In genomic region chr5:32767004-32767403, GRCm38 (mm10) we compare ENCODE assay signal across 23 mouse cellular contexts. TPM values are rescaled to one million over a fixed set of nuclear protein-coding genes. Genes with fewer than 3 reads are reported as not detected.
DNase-seq lines count a peak whose midpoint lies in the region; ATAC-seq lines count a peak whose summit lies in the region.
"Had no signal": no experiment of that assay in that cellular context is flagged by ENCODE, and none has a peak within 500 bp of the region (broad histone marks: within the 10 kb centered on the region; RNA-seq: fewer than 3 reads in every experiment).

No protein-coding gene starts in this region.

- 62% methylated on average over 3 of the region's 3 CpGs for WGBS in liver, embryonic 16.5 days (ENCODE audit: insufficient replicate concordance)
- 66% methylated on average over 3 of the region's 3 CpGs for WGBS in liver, embryonic 11.5 days

- H3K4me3 ChIP-seq in liver, embryonic 16.5 days (ENCODE audit: low read depth, low read length): no peak overlapping the region
- H3K4me3 ChIP-seq in liver, embryonic 11.5 days (ENCODE audit: low read depth, low read length): no peak overlapping the region
- H3K4me3 ChIP-seq: embryonic facial prominence, embryonic 12.5 days; forebrain, embryonic 15.5 days; heart, adult 2 months; heart, embryonic 15.5 days; hindbrain, embryonic 13.5 days had no signal

- ATAC-seq in liver, embryonic 16.5 days (ENCODE audit: low read depth): peak; percentile 47; the same call in 1 of the 2 replicates
- no peak for ATAC-seq in liver, embryonic 11.5 days (replicated peaks; ENCODE audit: low FRiP score)
- ATAC-seq: forebrain, embryonic 15.5 days had no signal

- no peak overlapping the region for H3K4me2 ChIP-seq in liver, embryonic 16.5 days (ENCODE audit: low read depth, low read length)
- no peak overlapping the region for H3K4me2 ChIP-seq in liver, embryonic 11.5 days
- H3K4me2 ChIP-seq: embryonic facial prominence, embryonic 12.5 days; forebrain, embryonic 15.5 days; heart, embryonic 11.5 days; heart, embryonic 15.5 days; hindbrain, embryonic 13.5 days had no signal

- H3K4me1 ChIP-seq in liver, embryonic 16.5 days (ENCODE audit: control insufficient read depth, low read depth, low read length): no peaks in the 10 kb centered on the region
- no peaks in the 10 kb centered on the region; the same call in 1 of the 2 replicates for H3K4me1 ChIP-seq in liver, embryonic 11.5 days (replicated peaks; ENCODE audit: control insufficient read depth, insufficient read depth, low read length)
- H3K4me1 ChIP-seq: embryonic facial prominence, embryonic 12.5 days; forebrain, embryonic 15.5 days; heart, embryonic 15.5 days; hindbrain, embryonic 13.5 days had no signal

- no peak for DNase-seq in liver, embryonic 11.5 days (ENCODE audit: low spot score)
- peak; percentile 30 for DNase-seq in lung, postnatal 10 days
- DNase-seq in lung, postnatal 4 days: no peak
- peak; percentile 61 for DNase-seq in induced T-regulatory cell, adult 2 months (ENCODE audit: low read depth)
- DNase-seq in kidney, postnatal 10 days: no peak
- DNase-seq in gastrocnemius, postnatal 10 days: no peak
- DNase-seq: adrenal gland, postnatal 14 days; cerebellum, adult 11-12 months; cerebellum, adult 9-10 months; cerebellum, postnatal 25 days; heart, adult 2 months; heart, postnatal 14 days had no signal

- H3K36me3 ChIP-seq in liver, embryonic 16.5 days (ENCODE audit: control insufficient read depth, insufficient read depth): no peaks in the 10 kb centered on the region
- peaks cover 8% of the 10 kb centered on the region; the same call in 1 of the 2 replicates for H3K36me3 ChIP-seq in liver, embryonic 11.5 days (ENCODE audit: control insufficient read depth, insufficient read depth, low read length)
- H3K36me3 ChIP-seq: heart, embryonic 15.5 days had no signal

- no peaks in the 10 kb centered on the region for H3K9me3 ChIP-seq in liver, embryonic 16.5 days (replicated peaks; ENCODE audit: control insufficient read depth, low read length)
- H3K9me3 ChIP-seq in liver, embryonic 11.5 days (ENCODE audit: control insufficient read depth, low read length): no peaks in the 10 kb centered on the region
- H3K9me3 ChIP-seq: embryonic facial prominence, embryonic 12.5 days; forebrain, embryonic 15.5 days; G1E; heart, embryonic 15.5 days; hindbrain, embryonic 13.5 days had no signal

- H3K27ac ChIP-seq in liver, embryonic 16.5 days (ENCODE audit: low read length): no peak overlapping the region
- H3K27ac ChIP-seq in liver, embryonic 11.5 days (ENCODE audit: low read depth, low read length): no peak overlapping the region
- H3K27ac ChIP-seq: embryonic facial prominence, embryonic 12.5 days; forebrain, embryonic 15.5 days; heart, adult 2 months; heart, embryonic 15.5 days; hindbrain, embryonic 13.5 days had no signal

- H3K27me3 ChIP-seq in liver, embryonic 16.5 days (ENCODE audit: control insufficient read depth, insufficient read depth, low read depth, low read length): no peaks in the 10 kb centered on the region
- no peaks in the 10 kb centered on the region for H3K27me3 ChIP-seq in liver, embryonic 11.5 days (replicated peaks; ENCODE audit: control insufficient read depth, insufficient read depth, low read length)
- H3K27me3 ChIP-seq: embryonic facial prominence, embryonic 12.5 days; forebrain, embryonic 15.5 days; heart, embryonic 15.5 days; hindbrain, embryonic 13.5 days had no signal

- no peak overlapping the region for H3K9ac ChIP-seq in liver, embryonic 16.5 days (ENCODE audit: low read depth, low read length)
- no peak overlapping the region for H3K9ac ChIP-seq in liver, embryonic 11.5 days (ENCODE audit: low read depth, low read length)
- H3K9ac ChIP-seq: embryonic facial prominence, embryonic 12.5 days; forebrain, embryonic 15.5 days; heart, embryonic 15.5 days; hindbrain, embryonic 13.5 days had no signal

RNA-seq across cellular contexts. Expression of gene Pisd, which starts 18.4 kb away (rescaled TPM):
- polyA plus RNA-seq in liver, embryonic 16.5 days (2015; fragmentation: Nextera tagmentation; extraction: Ambion mirVana): 33.4 and 34.5 TPM in 2 replicates
- polyA plus RNA-seq in liver, embryonic 11.5 days (2014; fragmentation: Nextera tagmentation; extraction: Ambion mirVana): 61.0 and 63.8 TPM in 2 replicates
- total RNA-seq in gastrocnemius, postnatal 10 days (2021): 10 to 100 TPM; 23.2 to 27.4 TPM

RNA-seq across cellular contexts. Expression of gene Gm20671, which starts 59.9 kb away (rescaled TPM):
- polyA plus RNA-seq in liver, embryonic 16.5 days (2015; fragmentation: Nextera tagmentation; extraction: Ambion mirVana): not detected in 2 replicates
- polyA plus RNA-seq in liver, embryonic 11.5 days (2014; fragmentation: Nextera tagmentation; extraction: Ambion mirVana): not detected in 2 replicates
- not detected for total RNA-seq in gastrocnemius, postnatal 10 days (2021)
- total RNA-seq: adrenal gland, adult 18-20 months; adrenal gland, postnatal 14 days; gastrocnemius, postnatal 4 days; heart, postnatal 14 days had no signal
- polyA plus RNA-seq: cortical plate, adult 2 months; embryonic facial prominence, embryonic 12.5 days; forebrain, embryonic 11.5 days; forebrain, embryonic 15.5 days; heart, embryonic 11.5 days; heart, embryonic 15.5 days; hindbrain, embryonic 13.5 days had no signal

Comparison
In these comparisons a context has a peak if more than half of its experiments do, and no peak if none do; other contexts are left out.
1. DNase-seq: peak in lung, postnatal 10 days (single experiment) and induced T-regulatory cell, adult 2 months (single experiment); none in liver, embryonic 11.5 days (single experiment), lung, postnatal 4 days (0 of 2), kidney, postnatal 10 days (single experiment) and gastrocnemius, postnatal 10 days (single experiment).